Mouse (Mus musculus): Measurements from ENCODE around the gene Atf1. TPM values are rescaled to one million over a fixed set of nuclear protein-coding genes. Genes with fewer than 3 reads are reported as not detected.

Atf1 gene
- total and polyA plus RNA-seq, 3 experiments: 41.8 to 854 (median 183) TPM

- Histone ChIP-seq H3K36me3 (ENCODE audit: control insufficient read depth in 1 of 2, insufficient read depth in 2 of 2, low read length in 2 of 2) (peaks cover 31 to 68% of the 10 kb centered on the region in 2 experiments), H3K9ac (ENCODE audit: control insufficient read depth, low read depth, low read length, poor library complexity, severe bottlenecking) (no peak overlapping the region), H3K79me2 (ENCODE audit: control insufficient read depth, insufficient read depth, low read length, poor library complexity) (peaks cover 14% of the 10 kb centered on the region)
Observed at GRCm38 (mm10) chr15:100247296-100247695, 19.7 kb downstream of the Atf1 start.

GRCm38 (mm10) chr15:100248665-100249433 is 21.2 kb downstream of the Atf1 start:
- Histone ChIP-seq H3K79me2 (ENCODE audit: control insufficient read depth, insufficient read depth, low read length, poor library complexity) (peaks cover 14% of the 10 kb centered on the region), H3K9me3 (replicated peaks; ENCODE audit: insufficient read depth, low read length) (no peaks in the 10 kb centered on the region), H3K4me3 (ENCODE audit: control insufficient read depth in 1 of 2, insufficient read depth in 1 of 2, low read depth in 2 of 2, low read length in 2 of 2) (no peak overlapping the region), H3K27me3 (ENCODE audit: control insufficient read depth in 1 of 2, insufficient read depth in 2 of 2, low read length in 2 of 2) (no peaks in the 10 kb centered on the region), H3K36me3 (ENCODE audit: control insufficient read depth in 1 of 2, insufficient read depth in 2 of 2, low read length in 2 of 2) (peaks cover 31 to 69% of the 10 kb centered on the region in 2 experiments), H3K4me1 (ENCODE audit: control insufficient read depth in 1 of 2, insufficient read depth in 2 of 2, low read length in 2 of 2) (peaks cover 17 to 22% of the 10 kb centered on the region in 2 experiments), H3K27ac (ENCODE audit: control insufficient read depth, low read depth, low read length) (peak overlapping the region; percentile 68), H3K9ac (ENCODE audit: control insufficient read depth, low read depth, low read length, poor library complexity, severe bottlenecking) (no peak overlapping the region)
- peak; percentile 92 for DNase-seq (ENCODE audit: low read depth, low spot score)
- TF ChIP-seq USF2 (IDR thresholded peaks at IDR 0.05; ENCODE audit: borderline replicate concordance in 1 of 2, insufficient read depth in 1 of 2, low read depth in 1 of 2, low read length in 2 of 2) (no peak), ETS1 (IDR thresholded peaks at IDR 0.05; ENCODE audit: low read depth, low read length) (peak; percentile 92), BHLHE40 (IDR thresholded peaks at IDR 0.05; ENCODE audit: borderline replicate concordance, low read depth, low read length) (peak; percentile 12; the same call in 1 of the 2 replicates), SIN3A (IDR thresholded peaks at IDR 0.05; ENCODE audit: low read length) (peak; percentile 97), TAL1 (IDR thresholded peaks at IDR 0.05; ENCODE audit: low read length) (peak; percentile 76), RAD21 (IDR thresholded peaks at IDR 0.05; ENCODE audit: low read depth, low read length) (no peak), KAT2A (conservative IDR thresholded peaks at IDR 0.05; ENCODE audit: low read depth, low read length) (no peak; the same call in 1 of the 2 replicates), EP300 (IDR thresholded peaks at IDR 0.05; ENCODE audit: low read depth in 1 of 2, low read length in 2 of 2) (peak; percentile 89 to 95), SMC3 (IDR thresholded peaks at IDR 0.05; ENCODE audit: low read depth, low read length) (no peak), MXI1 (IDR thresholded peaks at IDR 0.05; ENCODE audit: low read depth, low read length) (peak; percentile 92), TBP (IDR thresholded peaks at IDR 0.05; ENCODE audit: low read depth, low read length) (peak; percentile 37; the same call in 1 of the 2 replicates), ZC3H11A (IDR thresholded peaks at IDR 0.05; ENCODE audit: low read depth, low read length) (no peak), USF1 (IDR thresholded peaks at IDR 0.05; ENCODE audit: low read depth, low read length) (no peak), HCFC1 (IDR thresholded peaks at IDR 0.05; ENCODE audit: low read depth, low read length) (peak; percentile 55; the same call in 1 of the 2 replicates), JUND (IDR thresholded peaks at IDR 0.05; ENCODE audit: low read depth, low read length) (peak; percentile 10; the same call in 1 of the 2 replicates), MYB (IDR thresholded peaks at IDR 0.05; ENCODE audit: low read depth, low read length) (peak; percentile 57; the same call in 1 of the 2 replicates), MAFK (IDR thresholded peaks at IDR 0.05; ENCODE audit: borderline replicate concordance, low read depth, low read length) (no peak), MEF2A (IDR thresholded peaks at IDR 0.05; ENCODE audit: extremely low read depth, insufficient replicate concordance, low read depth, low read length, poor library complexity, severe bottlenecking) (no peak), POLR2AphosphoS2 (IDR thresholded peaks at IDR 0.05; ENCODE audit: low read length) (no peak), MAZ (IDR thresholded peaks at IDR 0.05; ENCODE audit: low read depth, low read length) (no peak), CHD2 (IDR thresholded peaks at IDR 0.05; ENCODE audit: low read length) (no peak), ELF1 (IDR thresholded peaks at IDR 0.05; ENCODE audit: low read depth, low read length) (peak; percentile 45; the same call in 1 of the 2 replicates), GATA1 (IDR thresholded peaks at IDR 0.05; ENCODE audit: low read depth, low read length) (peak; percentile 92), ZNF384 (IDR thresholded peaks at IDR 0.05; ENCODE audit: low read depth, low read length) (no peak), UBTF (IDR thresholded peaks at IDR 0.05; ENCODE audit: borderline replicate concordance, insufficient read depth, low read depth, low read length) (no peak), NRF1 (IDR thresholded peaks at IDR 0.05; ENCODE audit: insufficient read depth, low read depth, low read length, poor library complexity, severe bottlenecking) (no peak)

More at GRCm38 (mm10) chr15:100247296-100247695, 19.7 kb downstream of the Atf1 start:
- no peak overlapping the region for H3K27ac ChIP-seq (ENCODE audit: control insufficient read depth, low read depth, low read length)
- DNase-seq (ENCODE audit: low read depth, low spot score): no peak
- peaks cover 17 to 22% of the 10 kb centered on the region in 2 experiments for H3K4me1 ChIP-seq (ENCODE audit: control insufficient read depth in 1 of 2, insufficient read depth in 2 of 2, low read length in 2 of 2)
- H3K27me3 ChIP-seq (ENCODE audit: control insufficient read depth in 1 of 2, insufficient read depth in 2 of 2, low read length in 2 of 2): no peaks in the 10 kb centered on the region
- H3K9me3 ChIP-seq (replicated peaks; ENCODE audit: insufficient read depth, low read length): no peaks in the 10 kb centered on the region
- TF ChIP-seq USF2 (IDR thresholded peaks at IDR 0.05; ENCODE audit: borderline replicate concordance in 1 of 2, insufficient read depth in 1 of 2, low read depth in 1 of 2, low read length in 2 of 2) (no peak), KAT2A (conservative IDR thresholded peaks at IDR 0.05; ENCODE audit: low read depth, low read length) (no peak), ZKSCAN1 (IDR thresholded peaks at IDR 0.05; ENCODE audit: low read depth, low read length) (0 out of 2 replicates have a peak, but pooled peaks have one; percentile 21), UBTF (IDR thresholded peaks at IDR 0.05; ENCODE audit: borderline replicate concordance, insufficient read depth, low read depth, low read length) (no peak), POLR2AphosphoS5 (IDR thresholded peaks at IDR 0.05; ENCODE audit: borderline replicate concordance, low read depth, low read length) (no peak), POLR2A (IDR thresholded peaks at IDR 0.05; ENCODE audit: control insufficient read depth in 1 of 2, insufficient read depth in 1 of 2, low read depth in 1 of 2, low read length in 2 of 2, poor library complexity in 1 of 2) (no peak), GABPA (IDR thresholded peaks at IDR 0.05; ENCODE audit: low read depth, low read length) (no peak)
- H3K4me3 ChIP-seq (ENCODE audit: control insufficient read depth in 1 of 2, insufficient read depth in 1 of 2, low read depth in 2 of 2, low read length in 2 of 2): no peak overlapping the region

Data from MEL (cell line).